Mouse (Mus musculus): ENCODE results near the gene Gm49673.
"Not testable (repeated sequence)": the region's sequence is repeated elsewhere in the genome, so short reads cannot be mapped to it uniquely, and the experiment has no call there.

GRCm38 (mm10) chr17:8158627-8159026 is 11.0 kb upstream of the Gm49673 start:
- TF ChIP-seq EP300, CTCF (IDR thresholded peaks at IDR 0.05; ENCODE audit: low read depth): not testable (repeated sequence)

Measured in heart, postnatal 0 days (tissue).